Mouse (Mus musculus): ENCODE data around the gene Cux2.

DNA sequence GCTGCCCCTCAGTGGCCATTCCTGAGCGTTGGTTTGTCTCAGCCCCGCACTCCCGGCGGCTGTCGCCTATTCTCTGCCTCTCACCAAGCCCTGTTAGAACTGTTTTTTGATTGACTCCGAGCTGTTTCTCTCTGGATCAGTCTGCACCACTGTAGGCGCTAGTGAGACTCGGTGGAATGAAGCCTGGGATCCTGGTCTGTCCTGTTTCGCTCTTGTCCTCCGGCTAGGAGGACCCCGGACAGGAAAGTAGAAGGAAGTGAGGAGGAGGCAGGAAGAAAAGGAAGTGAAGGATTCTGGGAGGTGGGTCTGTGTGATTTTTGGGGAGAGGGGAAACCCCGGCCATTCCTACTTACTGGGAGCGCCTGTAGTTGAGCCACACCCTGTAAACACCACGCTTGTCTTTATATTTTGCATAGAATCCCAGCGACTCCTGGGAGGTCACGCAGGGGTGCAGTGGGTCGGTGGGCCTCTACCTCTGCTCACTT, 201.8 kb downstream of the Cux2 start:
- TF ChIP-seq MAX (IDR thresholded peaks at IDR 0.05; ENCODE audit: low read depth) (no peak), TCF12 (IDR thresholded peaks at IDR 0.05; ENCODE audit: insufficient read depth, poor library complexity, severe bottlenecking) (no peak), POLR2A (IDR thresholded peaks at IDR 0.05; ENCODE audit: insufficient read length, low read depth) (peak; percentile 44), CEBPB (IDR thresholded peaks at IDR 0.05; ENCODE audit: insufficient read depth, poor library complexity, severe bottlenecking) (no peak), E2F4 (IDR thresholded peaks at IDR 0.05; ENCODE audit: insufficient read depth) (no peak), TCF3 (IDR thresholded peaks at IDR 0.05; ENCODE audit: insufficient read length, low read depth) (no peak), POLR2AphosphoS2 (IDR thresholded peaks at IDR 0.05; ENCODE audit: insufficient read length, low read depth) (no peak)

Data from myocyte (in vitro differentiated cells).